14 mouse cellular contexts compared by ENCODE assay signal in genomic region chr13:34408669-34409055, GRCm38 (mm10).
DNase-seq lines count a peak whose midpoint lies in the region; ATAC-seq and TF ChIP-seq lines count a peak whose summit lies in the region.
"Had no signal": no experiment of that assay in that cellular context is flagged by ENCODE, and none has a peak within 500 bp of the region (broad histone marks: within the 10 kb centered on the region; RNA-seq: fewer than 3 reads in every experiment).

No protein-coding gene starts in this region.

- H3K27ac ChIP-seq in intestine, embryonic 15.5 days, result no peak overlapping the region
- no peak overlapping the region for H3K27ac ChIP-seq in intestine, postnatal 0 days (ENCODE audit: low read depth, low read length)
- peak overlapping the region; percentile 48 for H3K27ac ChIP-seq in embryonic facial prominence, embryonic 15.5 days (replicated peaks)
- 0 out of 2 replicates have a peak overlapping the region, but pooled peaks have one; percentile 33 for H3K27ac ChIP-seq in stomach, embryonic 14.5 days (ENCODE audit: low read length)
- H3K27ac ChIP-seq in liver, embryonic 12.5 days, result no peak overlapping the region
- H3K27ac ChIP-seq: forebrain, embryonic 15.5 days; liver, embryonic 14.5 days had no signal

- no peak for TF ChIP-seq CTCF in intestine, postnatal 0 days (IDR thresholded peaks at IDR 0.05; ENCODE audit: low read depth)
- no peak for TF ChIP-seq CTCF in brain, embryonic 14.5 days (IDR thresholded peaks at IDR 0.05; ENCODE audit: borderline replicate concordance, extremely low read depth, insufficient read depth, insufficient read length)

- no peak for TF ChIP-seq POLR2A in brain, embryonic 14.5 days (IDR thresholded peaks at IDR 0.05; ENCODE audit: borderline replicate concordance, extremely low read depth, insufficient read depth, insufficient read length, poor library complexity, severe bottlenecking)

- no peaks in the 10 kb centered on the region for H3K36me3 ChIP-seq in intestine, embryonic 15.5 days
- H3K36me3 ChIP-seq in intestine, postnatal 0 days (ENCODE audit: control insufficient read depth, insufficient read depth), result no peaks in the 10 kb centered on the region
- H3K36me3 ChIP-seq in embryonic facial prominence, embryonic 15.5 days, result no peaks in the 10 kb centered on the region
- no peaks in the 10 kb centered on the region for H3K36me3 ChIP-seq in stomach, embryonic 14.5 days (ENCODE audit: control insufficient read depth, insufficient read depth, low read length)
- no peaks in the 10 kb centered on the region for H3K36me3 ChIP-seq in liver, embryonic 12.5 days
- H3K36me3 ChIP-seq: forebrain, embryonic 15.5 days; G1E had no signal

- no peak overlapping the region for H3K4me2 ChIP-seq in intestine, embryonic 15.5 days (replicated peaks)
- H3K4me2 ChIP-seq in intestine, postnatal 0 days (replicated peaks; ENCODE audit: low read depth), result no peak overlapping the region
- H3K4me2 ChIP-seq in embryonic facial prominence, embryonic 15.5 days (replicated peaks), result no peak overlapping the region
- H3K4me2 ChIP-seq in stomach, embryonic 14.5 days (replicated peaks; ENCODE audit: low read depth, low read length), result no peak overlapping the region
- H3K4me2 ChIP-seq in liver, embryonic 12.5 days, result no peak overlapping the region
- H3K4me2 ChIP-seq: forebrain, embryonic 15.5 days; midbrain, embryonic 11.5 days had no signal

- no peaks in the 10 kb centered on the region for H3K27me3 ChIP-seq in intestine, embryonic 15.5 days (replicated peaks)
- no peaks in the 10 kb centered on the region for H3K27me3 ChIP-seq in intestine, postnatal 0 days (replicated peaks; ENCODE audit: control insufficient read depth, insufficient read depth, low read length)
- H3K27me3 ChIP-seq in embryonic facial prominence, embryonic 15.5 days, result no peaks in the 10 kb centered on the region
- H3K27me3 ChIP-seq in stomach, embryonic 14.5 days (ENCODE audit: control insufficient read depth, insufficient read depth, low read length), result no peaks in the 10 kb centered on the region
- no peaks in the 10 kb centered on the region for H3K27me3 ChIP-seq in liver, embryonic 12.5 days (replicated peaks)
- H3K27me3 ChIP-seq: forebrain, embryonic 15.5 days had no signal

- H3K9ac ChIP-seq in intestine, embryonic 15.5 days, result no peak overlapping the region
- no peak overlapping the region for H3K9ac ChIP-seq in intestine, postnatal 0 days (ENCODE audit: low read depth, low read length)
- no peak overlapping the region for H3K9ac ChIP-seq in embryonic facial prominence, embryonic 15.5 days
- H3K9ac ChIP-seq in stomach, embryonic 14.5 days (replicated peaks; ENCODE audit: low read depth, low read length), result no peak overlapping the region
- no peak overlapping the region for H3K9ac ChIP-seq in liver, embryonic 12.5 days
- H3K9ac ChIP-seq: forebrain, embryonic 15.5 days; liver, embryonic 14.5 days had no signal

- peaks cover 5% of the 10 kb centered on the region; the same call in 1 of the 2 replicates for H3K4me1 ChIP-seq in intestine, embryonic 15.5 days (replicated peaks)
- peaks cover 15% of the 10 kb centered on the region; the same call in 1 of the 2 replicates for H3K4me1 ChIP-seq in intestine, postnatal 0 days (replicated peaks; ENCODE audit: control insufficient read depth, insufficient read depth, low read length)
- peaks cover 10% of the 10 kb centered on the region for H3K4me1 ChIP-seq in embryonic facial prominence, embryonic 15.5 days
- 0 out of 2 replicates have a peak, but pooled peaks cover 5% of the 10 kb centered on the region for H3K4me1 ChIP-seq in stomach, embryonic 14.5 days (ENCODE audit: control insufficient read depth, insufficient read depth, low read length)
- H3K4me1 ChIP-seq in liver, embryonic 12.5 days, result no peaks in the 10 kb centered on the region
- H3K4me1 ChIP-seq: forebrain, embryonic 15.5 days had no signal

- H3K4me3 ChIP-seq in intestine, embryonic 15.5 days (replicated peaks), result no peak overlapping the region
- H3K4me3 ChIP-seq in intestine, postnatal 0 days (ENCODE audit: low read depth, low read length), result no peak overlapping the region
- no peak overlapping the region for H3K4me3 ChIP-seq in embryonic facial prominence, embryonic 15.5 days (replicated peaks)
- no peak overlapping the region for H3K4me3 ChIP-seq in stomach, embryonic 14.5 days (ENCODE audit: low read depth, low read length)
- H3K4me3 ChIP-seq in liver, embryonic 12.5 days, result no peak overlapping the region
- H3K4me3 ChIP-seq: forebrain, embryonic 15.5 days; gastrocnemius, adult 2 months had no signal

- peak; percentile 24; the same call in 1 of the 2 replicates for ATAC-seq in intestine, embryonic 15.5 days
- no peak for ATAC-seq in intestine, postnatal 0 days
- peak; percentile 72 for ATAC-seq in embryonic facial prominence, embryonic 15.5 days (ENCODE audit: insufficient number of reproducible peaks, low FRiP score, low TSS enrichment, low read depth)
- no peak; the same call in 1 of the 2 replicates for ATAC-seq in stomach, embryonic 14.5 days (ENCODE audit: insufficient number of reproducible peaks, insufficient read depth, low FRiP score, low read depth)
- ATAC-seq in liver, embryonic 12.5 days, result no peak
- ATAC-seq: forebrain, embryonic 15.5 days had no signal

- DNase-seq in brain, embryonic 14.5 days (ENCODE audit: low read depth), result peak; percentile 29
- no peak for DNase-seq in adrenal gland, adult 8-10 months
- no peak for DNase-seq in spleen, postnatal 4 days (ENCODE audit: low spot score in 2 of 2)
- DNase-seq: thymus, adult 18-20 months had no signal

- WGBS in intestine, embryonic 15.5 days, result 17% methylated on average over 2 of the region's 2 CpGs
- WGBS in intestine, postnatal 0 days, result 25% methylated on average over 2 of the region's 2 CpGs
- 29% methylated on average over 2 of the region's 2 CpGs for WGBS in embryonic facial prominence, embryonic 15.5 days
- whole genome bisulfite sequencing in stomach, embryonic 14.5 days, result 14% methylated on average over 2 of the region's 2 CpGs
- WGBS in liver, embryonic 12.5 days (ENCODE audit: insufficient replicate concordance), result 49% methylated on average over 2 of the region's 2 CpGs

- no peaks in the 10 kb centered on the region for H3K9me3 ChIP-seq in intestine, embryonic 15.5 days
- H3K9me3 ChIP-seq in intestine, postnatal 0 days (ENCODE audit: control insufficient read depth), result no peaks in the 10 kb centered on the region
- no peaks in the 10 kb centered on the region for H3K9me3 ChIP-seq in embryonic facial prominence, embryonic 15.5 days (replicated peaks)
- no peaks in the 10 kb centered on the region for H3K9me3 ChIP-seq in stomach, embryonic 14.5 days (ENCODE audit: control insufficient read depth, low read depth, low read length)
- no peaks in the 10 kb centered on the region for H3K9me3 ChIP-seq in liver, embryonic 12.5 days (replicated peaks)
- H3K9me3 ChIP-seq: forebrain, embryonic 15.5 days; G1E had no signal

Comparison
In these comparisons a context has a peak if more than half of its experiments do, and no peak if none do; other contexts are left out.
1. ATAC-seq: peak in intestine, embryonic 15.5 days (single experiment) and embryonic facial prominence, embryonic 15.5 days (single experiment); none in intestine, postnatal 0 days (single experiment), stomach, embryonic 14.5 days (single experiment) and liver, embryonic 12.5 days (single experiment).
2. H3K27ac ChIP-seq: peak in embryonic facial prominence, embryonic 15.5 days (single experiment) and stomach, embryonic 14.5 days (single experiment); none in intestine, embryonic 15.5 days (single experiment), intestine, postnatal 0 days (single experiment) and liver, embryonic 12.5 days (single experiment).